Mouse (Mus musculus) intestine, embryonic 16.5 days (tissue): ENCODE data around the gene Tyro3. TPM values are rescaled to one million over a fixed set of nuclear protein-coding genes. Genes with fewer than 3 reads are reported as not detected.

ENCODE experiments used
- ATAC-seq: fragments of 200-750 bp; cut with Nextera tagmentation; 2 replicates; pipeline ENCODE4 v1.8.0; 2017; ENCODE audit warnings: moderate TSS enrichment, moderate library complexity
- H3K27ac ChIP-seq: fragments of 300-500 bp; sonication (generic); 2 replicates; pipeline ENCODE4 v1.5.1; 2014; ENCODE audit warnings: mild to moderate bottlenecking, low read length
- H3K27me3 ChIP-seq: fragments of 300-500 bp; sonication (generic); replicated peaks from 2 replicates; pipeline ENCODE4 v1.6.1; 2014; ENCODE audit warnings: low read length, control low read depth, mixed read lengths; ENCODE audit not compliant: control insufficient read depth, insufficient read depth
- H3K36me3 ChIP-seq: fragments of 300-500 bp; sonication (generic); 2 replicates; pipeline ENCODE4 v1.6.1; 2014; ENCODE audit warnings: low read length, control low read depth; ENCODE audit not compliant: control insufficient read depth, insufficient read depth
- H3K4me1 ChIP-seq: fragments of 300-500 bp; sonication (generic); 2 replicates; pipeline ENCODE4 v1.6.1; 2014; ENCODE audit warnings: low read length, control low read depth, mixed read lengths; ENCODE audit not compliant: control insufficient read depth, insufficient read depth
- H3K4me2 ChIP-seq: fragments of 300-500 bp; sonication (generic); 2 replicates; pipeline ENCODE4 v1.6.1; 2014; ENCODE audit warnings: low read depth, low read length, control low read depth
- H3K4me3 ChIP-seq: fragments of 300-500 bp; sonication (generic); 2 replicates; pipeline ENCODE4 v1.5.1; 2014; ENCODE audit warnings: mild to moderate bottlenecking, low read length
- H3K9ac ChIP-seq: fragments of 300-500 bp; sonication (generic); 2 replicates; pipeline ENCODE4 v1.6.1; 2014; ENCODE audit warnings: low read depth, low read length
- H3K9me3 ChIP-seq: fragments of 300-500 bp; sonication (generic); 2 replicates; pipeline ENCODE4 v1.6.1; 2016; ENCODE audit warnings: low read length, control low read depth; ENCODE audit not compliant: control insufficient read depth
- WGBS: fragments of 180-500 bp; shearing (Covaris S2); extraction: QIAGEN DNeasy Blood & Tissue Kit; methylation state at CpG from one replicate; pipeline ENCODE4 v1.1.7; 2014; 5-methylcytosine and 5-hydroxymethylcytosine counted together
- polyA plus RNA-seq: library from polyadenylated mRNA; unstranded; fragments of >200 nt; fragmentation: Nextera tagmentation; extraction: Ambion mirVana; gene quantifications from 2 replicates; pipeline ENCODE4 v1.2.1, GENCODE M21; 2015

The Tyro3 gene
- polyA plus RNA-seq, 1 experiment from 2014 or later, result 11.4 TPM

DNA sequence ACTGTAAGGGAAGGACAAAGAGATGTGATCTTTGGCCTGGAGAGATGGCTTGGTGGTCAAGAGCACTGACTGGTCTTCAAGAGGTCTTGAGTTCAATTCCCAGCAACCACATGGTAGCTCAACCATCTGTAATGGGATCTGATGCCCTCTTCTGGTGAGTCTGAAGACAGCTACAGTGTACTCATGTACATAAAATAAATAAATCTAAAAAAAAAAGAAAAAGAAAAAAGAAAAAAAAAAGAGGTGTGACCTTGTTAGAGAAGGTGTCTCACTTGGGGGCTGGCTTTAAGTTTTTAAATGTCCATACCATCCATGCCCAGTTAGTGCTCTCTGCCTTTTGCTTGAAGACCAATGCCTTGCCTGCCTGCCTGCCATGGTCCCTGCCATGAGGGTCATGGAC, 42.5 kb downstream of the Tyro3 start:
- no peak for ATAC-seq
- H3K9me3 ChIP-seq, result no peaks in the 10 kb centered on the region
- no peak overlapping the region for H3K4me3 ChIP-seq
- H3K27me3 ChIP-seq, result no peaks in the 10 kb centered on the region
- no peak overlapping the region for H3K4me2 ChIP-seq
- no peaks in the 10 kb centered on the region for H3K36me3 ChIP-seq
- H3K9ac ChIP-seq, result no peak overlapping the region
- no peak overlapping the region for H3K27ac ChIP-seq
- no peaks in the 10 kb centered on the region for H3K4me1 ChIP-seq

DNA sequence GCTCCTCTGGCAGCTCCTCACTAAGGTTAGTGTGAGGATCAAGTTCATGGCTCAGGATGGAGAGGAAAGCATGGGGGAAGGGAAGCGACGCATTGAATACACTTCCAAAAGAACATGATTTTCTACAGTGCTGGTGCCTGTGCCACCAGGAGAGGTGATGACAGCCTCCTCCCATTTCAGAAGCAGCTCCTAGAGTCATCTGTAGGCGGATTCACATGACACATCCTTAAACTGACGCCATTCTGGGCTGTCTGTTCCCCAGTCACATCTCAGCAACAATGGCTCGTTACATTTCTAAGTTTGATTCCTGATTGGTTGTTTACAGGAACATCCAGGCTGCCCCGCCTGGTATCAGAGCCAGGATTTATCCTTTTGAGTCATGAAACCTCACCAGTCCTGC, 44.5 kb downstream of the Tyro3 start:
- no peaks in the 10 kb centered on the region for H3K9me3 ChIP-seq
- no peaks in the 10 kb centered on the region for H3K4me1 ChIP-seq
- no peak overlapping the region for H3K9ac ChIP-seq
- no peak overlapping the region for H3K4me2 ChIP-seq
- H3K4me3 ChIP-seq, result no peak overlapping the region
- H3K36me3 ChIP-seq, result no peaks in the 10 kb centered on the region
- no peak for ATAC-seq
- no peak overlapping the region for H3K27ac ChIP-seq
- H3K27me3 ChIP-seq, result no peaks in the 10 kb centered on the region
- 63% methylated on average over 6 of the region's 6 CpGs for WGBS

DNA sequence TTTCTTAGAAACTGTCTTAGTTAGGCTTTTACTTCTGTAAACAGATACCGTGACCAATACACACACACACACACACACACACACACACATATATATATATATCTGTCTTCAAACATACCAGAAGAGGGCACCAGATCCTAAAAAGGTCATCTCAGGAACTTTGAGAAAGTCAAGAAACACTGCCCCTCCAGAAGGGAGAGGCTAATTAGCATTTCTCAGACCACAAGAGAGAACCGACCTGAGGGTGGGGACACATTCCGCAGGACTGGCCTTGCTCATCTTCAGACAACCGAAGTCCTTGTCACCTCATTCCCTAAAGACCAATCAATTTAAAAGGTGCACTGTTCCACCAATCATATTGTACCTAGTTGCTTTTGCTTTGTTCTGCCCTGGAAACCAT, 46.0 kb downstream of the Tyro3 start:
- Histone ChIP-seq H3K9me3 (no peaks in the 10 kb centered on the region), H3K4me1 (no peaks in the 10 kb centered on the region), H3K9ac (no peak overlapping the region), H3K4me3 (no peak overlapping the region), H3K27me3 (no peaks in the 10 kb centered on the region), H3K4me2 (no peak overlapping the region), H3K27ac (no peak overlapping the region), H3K36me3 (no peaks in the 10 kb centered on the region)
- WGBS, result 89% methylated on average over 4 of the region's 4 CpGs
- no peak for ATAC-seq

DNA sequence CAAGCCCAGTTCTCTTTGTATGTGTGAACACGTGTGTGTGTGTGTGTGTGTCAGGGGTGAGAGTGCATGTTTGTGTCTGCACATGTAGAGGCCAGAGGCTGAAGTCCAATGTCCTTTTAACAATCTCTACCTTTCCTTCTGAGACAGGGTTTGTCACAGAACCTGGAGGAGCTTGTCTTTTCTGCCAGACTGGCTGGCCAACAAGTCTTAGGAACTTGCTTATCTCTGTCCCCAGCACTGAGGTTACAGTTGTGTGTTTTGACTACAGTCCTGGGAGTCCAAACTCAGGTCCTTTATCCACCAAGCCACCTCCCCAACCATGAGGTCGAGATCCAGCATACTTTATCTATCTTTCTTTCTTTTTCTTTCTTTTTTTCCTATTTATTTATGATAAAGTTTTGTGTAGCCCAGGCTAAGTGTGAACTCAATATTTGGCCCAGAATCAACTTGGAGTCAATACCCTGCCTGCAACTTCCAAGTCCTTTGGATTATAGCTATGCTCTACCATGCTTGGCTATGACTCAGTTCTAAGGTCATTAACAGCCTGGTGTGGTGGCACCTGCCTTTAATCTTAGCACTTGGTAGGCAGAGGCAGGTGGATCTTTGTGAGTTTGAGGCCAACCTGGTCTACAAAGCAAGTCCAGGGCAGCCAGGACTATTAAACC, 48.5 kb downstream of the Tyro3 start:
- H3K36me3 ChIP-seq, result no peaks in the 10 kb centered on the region
- H3K4me3 ChIP-seq, result no peak overlapping the region
- no peaks in the 10 kb centered on the region for H3K4me1 ChIP-seq
- WGBS, result 68% methylated on average over 2 of the region's 2 CpGs
- H3K27ac ChIP-seq, result no peak overlapping the region
- no peaks in the 10 kb centered on the region for H3K9me3 ChIP-seq
- no peaks in the 10 kb centered on the region for H3K27me3 ChIP-seq
- no peak overlapping the region for H3K9ac ChIP-seq
- ATAC-seq, result no peak
- no peak overlapping the region for H3K4me2 ChIP-seq

DNA sequence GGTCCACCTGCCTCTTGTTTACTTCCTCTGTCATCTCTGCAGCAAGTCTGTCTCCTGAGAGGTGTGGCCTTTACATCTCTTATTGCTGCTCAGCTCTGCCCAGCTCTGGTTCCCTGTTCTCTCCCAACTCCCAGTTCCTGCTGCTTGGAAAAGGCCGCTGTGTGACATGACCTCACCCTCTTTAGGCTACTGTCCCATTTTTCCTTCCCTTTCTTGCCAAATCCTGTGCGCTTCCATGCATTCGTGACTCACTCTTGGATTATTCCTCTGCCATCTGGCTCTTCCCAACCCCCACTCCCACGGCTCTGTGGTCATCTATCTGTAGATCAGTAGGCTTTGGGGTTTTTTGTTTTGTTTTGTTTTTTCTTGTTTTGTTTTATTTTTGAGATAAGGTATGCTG, 49.4 kb downstream of the Tyro3 start:
- Histone ChIP-seq H3K4me2 (no peak overlapping the region), H3K36me3 (no peaks in the 10 kb centered on the region), H3K4me1 (no peaks in the 10 kb centered on the region), H3K9me3 (no peaks in the 10 kb centered on the region), H3K27me3 (no peaks in the 10 kb centered on the region), H3K4me3 (no peak overlapping the region), H3K27ac (no peak overlapping the region), H3K9ac (no peak overlapping the region)
- 77% methylated on average over 4 of the region's 4 CpGs for WGBS
- ATAC-seq, result no peak

DNA sequence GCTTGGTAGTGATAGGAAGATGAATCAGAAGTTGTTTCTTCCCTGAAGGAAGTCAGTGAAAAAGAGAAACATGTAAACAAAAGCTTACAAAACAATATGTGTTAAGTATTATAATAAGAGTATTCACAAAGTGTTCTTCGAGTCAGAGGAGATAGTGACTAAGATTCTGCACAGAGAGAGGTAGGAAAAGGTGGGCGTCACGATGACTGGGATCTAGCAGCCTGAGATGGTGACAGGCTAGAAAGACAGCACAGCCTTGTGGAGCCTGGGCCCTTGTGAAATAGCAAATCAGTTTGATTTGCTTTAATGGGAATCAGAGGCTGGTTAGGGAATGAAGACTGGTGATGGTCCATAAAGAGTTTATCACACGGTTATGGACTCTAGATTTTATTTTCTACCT, 56.3 kb downstream of the Tyro3 start:
- ATAC-seq, result no peak
- Histone ChIP-seq H3K36me3 (no peaks in the 10 kb centered on the region), H3K27me3 (no peaks in the 10 kb centered on the region), H3K4me1 (no peaks in the 10 kb centered on the region), H3K4me3 (no peak overlapping the region), H3K9me3 (no peaks in the 10 kb centered on the region), H3K4me2 (no peak overlapping the region), H3K27ac (no peak overlapping the region), H3K9ac (no peak overlapping the region)
- WGBS, result 88% methylated on average over 4 of the region's 4 CpGs

DNA sequence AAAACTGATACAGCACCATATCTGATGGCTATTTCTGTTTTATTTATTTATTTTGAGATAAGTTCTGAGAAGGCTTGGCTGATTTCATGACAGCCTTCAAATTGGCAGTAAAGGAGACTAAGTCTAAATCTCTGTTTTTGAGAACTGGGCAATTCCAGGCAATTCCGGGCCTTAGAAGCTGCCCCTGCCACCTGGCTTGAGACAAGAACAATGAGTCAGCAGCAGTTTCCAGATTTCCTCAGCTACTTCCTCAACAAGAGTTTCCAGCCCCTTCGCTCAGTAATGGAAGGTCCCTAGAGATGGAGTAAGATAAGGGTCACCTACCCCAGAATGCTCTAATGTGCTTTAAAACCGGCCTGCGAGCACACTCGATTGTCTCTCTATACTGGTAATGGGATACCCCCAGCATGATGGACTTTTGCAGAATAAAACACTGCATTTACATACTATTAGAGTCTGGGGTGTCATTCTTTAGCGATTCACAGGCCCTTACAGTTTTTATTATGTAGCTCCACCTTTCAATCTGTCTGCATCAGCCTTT, 57.8 kb downstream of the Tyro3 start:
- ATAC-seq, result no peak
- WGBS, result 62% methylated on average over 6 of the region's 6 CpGs

DNA sequence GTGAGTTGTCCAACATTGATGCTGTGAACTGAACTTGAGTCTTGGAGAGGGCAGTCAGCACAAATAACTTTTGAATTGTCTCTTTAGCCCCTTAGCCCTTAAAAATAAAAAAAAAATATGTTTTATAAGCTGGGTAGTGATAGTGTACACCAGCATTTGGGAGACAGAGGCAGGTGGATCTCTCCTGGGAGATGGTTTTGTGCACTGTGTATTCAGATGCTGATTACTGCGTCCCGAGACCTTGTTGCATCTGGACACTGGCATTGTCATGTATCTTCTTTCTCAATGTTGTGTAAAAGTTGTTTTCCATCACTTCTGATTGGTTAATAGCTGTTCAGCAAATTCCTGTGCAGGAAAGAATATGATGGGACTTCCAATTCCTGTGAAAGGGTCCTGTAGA, 59.8 kb downstream of the Tyro3 start:
- 97% methylated on average over 2 of the region's 2 CpGs for WGBS
- Histone ChIP-seq H3K9ac (no peak overlapping the region), H3K27me3 (no peaks in the 10 kb centered on the region), H3K36me3 (no peaks in the 10 kb centered on the region), H3K4me2 (no peak overlapping the region), H3K4me3 (no peak overlapping the region), H3K27ac (no peak overlapping the region), H3K4me1 (no peaks in the 10 kb centered on the region), H3K9me3 (no peaks in the 10 kb centered on the region)
- no peak for ATAC-seq

More for the DNA sequence above, 57.8 kb downstream of the Tyro3 start:
- Histone ChIP-seq H3K27me3 (no peaks in the 10 kb centered on the region), H3K36me3 (no peaks in the 10 kb centered on the region), H3K4me3 (no peak overlapping the region), H3K4me2 (no peak overlapping the region), H3K4me1 (no peaks in the 10 kb centered on the region), H3K27ac (no peak overlapping the region), H3K9ac (no peak overlapping the region), H3K9me3 (no peaks in the 10 kb centered on the region)

DNA sequence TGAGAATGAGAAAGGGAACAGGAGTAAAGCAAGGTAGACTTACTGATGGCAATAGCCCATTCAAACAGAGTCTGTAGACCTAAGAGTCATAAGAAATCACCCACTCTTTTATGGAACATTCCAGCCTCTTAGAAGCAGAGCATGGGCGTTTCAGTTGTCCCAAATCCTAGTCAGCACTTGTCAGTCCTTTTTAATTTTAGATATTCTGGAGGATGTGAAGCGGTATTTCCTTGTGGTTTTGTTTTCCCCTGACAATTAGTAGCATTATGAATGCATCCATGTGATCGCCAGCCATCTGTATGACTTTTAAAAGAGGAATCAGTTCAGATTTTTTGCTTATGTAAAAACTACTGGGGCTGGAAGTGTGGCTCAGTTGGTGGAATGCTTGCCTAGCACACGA, 67.0 kb downstream of the Tyro3 start:
- Histone ChIP-seq H3K36me3 (no peaks in the 10 kb centered on the region), H3K4me2 (no peak overlapping the region), H3K27me3 (no peaks in the 10 kb centered on the region), H3K4me3 (no peak overlapping the region), H3K4me1 (no peaks in the 10 kb centered on the region), H3K9me3 (no peaks in the 10 kb centered on the region), H3K27ac (no peak overlapping the region), H3K9ac (no peak overlapping the region)
- WGBS, result 69% methylated on average over 4 of the region's 4 CpGs
- no peak for ATAC-seq
